Mouse (Mus musculus) 3134 (cell line): Measurements from ENCODE around the gene Tmem274.

Source experiments
- DNase-seq: peaks from one replicate; pipeline ENCODE4 v3.0.0-alpha.2; 2011; ENCODE audit warnings: low spot score; ENCODE audit not compliant: insufficient read length; ENCODE audit errors: extremely low read depth

The Tmem274 gene

GRCm38 (mm10) chr4:149521258-149521657 is 44.1 kb downstream of the Tmem274 start:
- DNase-seq: no peak

- no peak for DNase-seq
Measured at GRCm38 (mm10) chr4:149523961-149524360, 46.8 kb downstream of the Tmem274 start.

- DNase-seq: no peak
Measured at GRCm38 (mm10) chr4:149525170-149525569, 48.0 kb downstream of the Tmem274 start.

GRCm38 (mm10) chr4:149525811-149526210 is 48.6 kb downstream of the Tmem274 start:
- no peak for DNase-seq

GRCm38 (mm10) chr4:149526330-149526729 is 49.2 kb downstream of the Tmem274 start:
- DNase-seq: no peak

GRCm38 (mm10) chr4:149527621-149528354 is 50.6 kb downstream of the Tmem274 start:
- DNase-seq: peak; percentile 53

- DNase-seq: no peak
Measured at GRCm38 (mm10) chr4:149529691-149530090, 52.5 kb downstream of the Tmem274 start.
